Mouse (Mus musculus) G1E-ER4 (cell line): ENCODE data around the gene Stk24. TPM values are rescaled to one million over a fixed set of nuclear protein-coding genes. Genes with fewer than 3 reads are reported as not detected.

Experiments
- GATA1 ChIP-seq: IDR thresholded peaks from one replicate; pipeline ENCODE4 v1.8.0; 2012; ENCODE audit warnings: low read length, inconsistent platforms
- polyA plus RNA-seq: library from polyadenylated mRNA; stranded (reverse); fragments of >175 nt; gene quantifications from 2 replicates; pipeline ENCODE4 v1.2.3, GENCODE M21; 2012

Gene Stk24
- polyA plus RNA-seq, 1 experiment = 105 TPM

DNA sequence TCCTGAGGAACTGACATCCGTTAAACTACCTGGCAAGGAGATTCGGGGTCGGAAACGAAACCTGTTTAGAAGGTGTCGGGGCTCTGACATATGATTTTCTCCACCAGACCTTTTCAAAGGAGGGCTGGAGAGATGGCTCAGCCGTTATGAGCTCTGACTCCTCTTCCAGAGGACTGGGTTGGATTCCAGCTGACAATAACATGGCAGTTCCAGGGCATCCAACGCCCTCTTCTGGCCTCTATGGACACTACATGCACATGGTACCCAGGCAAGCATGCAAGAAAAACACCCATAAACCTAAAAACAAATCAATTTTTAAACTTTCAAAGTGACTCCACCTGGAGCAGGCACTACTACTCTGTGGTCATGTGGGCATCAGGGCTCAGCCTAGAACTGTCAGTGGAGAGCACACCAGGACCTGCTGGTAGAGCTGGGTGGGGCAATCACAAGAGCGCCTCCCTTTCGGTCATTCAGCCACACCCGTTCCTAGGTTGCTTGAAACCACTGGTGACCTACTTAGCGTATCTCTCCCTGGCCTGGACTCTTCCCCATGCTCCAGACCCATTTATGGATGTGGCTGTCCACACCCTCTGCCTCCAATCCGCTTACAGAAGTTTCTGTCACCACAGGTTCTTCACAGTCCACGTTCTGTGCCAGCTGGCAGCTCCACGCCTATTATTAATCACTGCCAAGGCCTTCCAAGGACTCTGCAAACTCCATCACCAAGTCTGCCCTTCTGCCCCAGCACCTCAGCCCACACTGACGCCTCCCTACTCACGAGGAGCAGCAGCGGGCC is 18.3 kb downstream of the Stk24 start:
- no peak for TF ChIP-seq GATA1

DNA sequence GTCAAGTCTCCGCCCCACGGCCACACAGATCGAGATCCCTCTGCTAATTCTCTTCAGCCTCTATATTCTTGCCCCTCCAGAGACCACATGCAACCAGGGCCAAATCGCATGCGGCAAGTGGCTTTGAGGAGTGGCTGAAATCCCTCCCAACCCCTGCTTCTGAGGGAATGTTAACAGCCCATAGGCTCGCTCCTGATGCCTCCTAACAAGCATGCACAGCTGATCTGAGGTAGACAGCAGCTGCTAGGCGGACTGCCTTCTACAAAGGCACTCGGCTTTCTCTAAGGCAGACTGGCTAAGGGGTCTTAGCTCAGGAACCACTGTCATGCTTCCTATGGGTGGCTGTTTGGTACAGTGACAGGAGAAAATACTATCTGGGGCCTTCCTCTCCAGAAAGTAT is 20.0 kb downstream of the Stk24 start:
- TF ChIP-seq GATA1 = no peak

DNA sequence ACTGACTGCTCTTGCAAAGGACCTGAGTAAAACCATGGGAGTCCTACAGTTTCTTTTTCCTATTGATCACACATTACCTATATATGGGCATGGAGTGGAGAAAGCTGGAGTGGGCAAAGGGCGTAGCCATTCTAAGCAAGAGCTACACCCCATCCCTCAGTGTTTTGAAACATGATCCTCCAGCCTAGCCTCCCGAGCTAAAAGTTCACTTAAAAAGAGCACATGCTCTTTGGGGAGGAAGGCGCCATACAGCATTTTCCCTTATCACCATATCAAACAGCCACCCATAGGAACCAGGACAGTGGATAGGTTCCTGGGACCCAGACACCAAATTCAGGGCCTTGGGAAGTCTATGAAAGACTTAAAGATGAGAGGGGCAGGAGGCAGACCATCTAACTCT is 20.8 kb downstream of the Stk24 start:
- TF ChIP-seq GATA1 = no peak

DNA sequence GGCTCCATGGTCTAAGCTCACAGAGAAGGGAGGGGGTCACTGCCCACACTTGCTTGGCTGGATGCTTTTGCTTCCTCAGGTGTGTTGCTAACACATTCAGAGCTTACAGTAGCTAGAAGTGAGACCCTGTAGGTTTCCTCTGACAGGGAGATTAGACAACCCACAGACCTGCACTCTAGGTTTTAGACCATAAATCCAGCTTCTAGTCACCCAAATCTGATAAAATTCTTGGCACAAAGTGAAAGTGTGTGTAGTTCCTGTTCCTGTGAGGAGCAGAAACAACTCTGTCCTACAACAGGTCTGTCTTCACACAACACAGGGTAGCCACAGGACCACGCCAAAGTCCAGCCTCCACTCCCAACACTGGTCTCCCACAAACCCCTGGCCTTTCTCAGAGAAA is 21.5 kb downstream of the Stk24 start:
- TF ChIP-seq GATA1 = peak; percentile 64

DNA sequence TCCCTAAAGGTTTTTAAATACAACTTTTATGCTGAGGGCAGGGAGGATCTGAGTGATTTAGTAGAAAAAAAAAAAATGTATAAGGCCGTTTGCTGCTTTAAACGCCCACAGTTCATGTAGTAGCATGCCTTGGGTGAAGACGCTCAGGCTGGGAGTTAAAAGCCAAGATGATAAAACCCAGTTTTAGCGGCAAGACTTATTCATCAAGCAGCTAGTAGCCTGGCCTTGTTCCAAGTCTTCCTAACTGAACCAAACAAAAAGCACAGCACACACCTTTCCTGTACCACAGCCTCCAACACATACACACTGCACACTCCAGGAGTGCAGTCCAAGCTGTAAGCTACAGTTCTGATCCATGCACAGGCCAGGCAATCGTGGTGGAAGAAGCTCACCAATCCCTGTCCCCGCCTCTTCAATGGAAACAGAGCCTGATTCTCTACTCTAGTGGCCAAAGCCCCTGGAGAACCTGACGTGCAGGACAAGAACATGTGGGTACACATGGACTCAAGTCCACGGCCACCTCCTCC is 23.4 kb downstream of the Stk24 start:
- TF ChIP-seq GATA1 = no peak

DNA sequence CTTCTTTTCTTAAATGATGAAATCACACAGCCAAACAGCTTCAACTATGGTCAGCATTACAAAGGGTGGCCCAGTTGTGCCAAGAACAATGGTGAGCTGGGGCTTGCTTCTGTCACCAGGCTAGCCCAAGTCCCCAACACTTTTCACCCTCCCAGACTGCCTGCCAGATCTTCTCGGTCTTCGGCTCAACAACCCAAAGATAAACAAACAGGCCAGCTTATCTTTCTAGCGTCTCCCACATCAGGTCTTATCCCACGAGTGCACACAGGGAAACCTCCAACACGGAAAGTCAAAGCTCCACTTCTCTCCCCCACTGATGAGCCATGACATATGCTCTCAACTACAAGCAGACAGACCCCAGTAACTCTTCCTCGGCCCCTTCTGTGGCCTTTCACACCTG is 24.1 kb downstream of the Stk24 start:
- TF ChIP-seq GATA1 = peak; percentile 91

DNA sequence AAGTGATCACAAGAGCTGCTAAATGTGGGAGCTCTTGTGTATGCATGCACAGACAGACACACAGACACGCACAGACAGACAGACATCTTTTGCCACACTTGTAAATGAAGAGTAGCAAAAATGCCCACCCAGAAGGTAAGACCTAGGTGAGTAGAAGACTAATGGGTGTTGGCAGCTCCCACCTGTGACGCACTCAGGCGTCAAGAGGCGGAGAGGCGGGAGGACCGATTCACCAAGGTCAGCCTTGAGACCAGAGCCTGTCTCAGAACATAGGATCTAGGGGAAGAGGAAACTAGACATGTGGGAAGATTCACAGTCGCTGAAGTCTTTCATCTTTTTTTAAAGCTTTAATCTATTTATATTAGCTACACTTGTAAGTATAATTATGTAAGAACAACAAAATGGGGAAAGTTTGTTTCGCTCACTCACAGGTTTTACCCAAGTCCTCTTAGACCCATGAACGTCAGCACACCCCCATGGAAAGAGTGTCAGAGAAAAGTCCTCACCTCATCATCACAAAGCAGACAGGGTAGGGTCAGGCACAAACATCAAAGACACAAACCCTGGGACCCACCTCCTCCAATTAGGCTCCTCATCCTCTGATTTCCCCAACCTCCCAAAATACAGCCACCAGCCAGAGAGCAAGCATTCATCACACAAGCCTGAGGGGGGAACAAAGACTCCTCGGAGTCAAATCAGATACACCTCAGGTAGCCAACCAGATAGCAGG is 26.0 kb downstream of the Stk24 start:
- no peak for TF ChIP-seq GATA1

DNA sequence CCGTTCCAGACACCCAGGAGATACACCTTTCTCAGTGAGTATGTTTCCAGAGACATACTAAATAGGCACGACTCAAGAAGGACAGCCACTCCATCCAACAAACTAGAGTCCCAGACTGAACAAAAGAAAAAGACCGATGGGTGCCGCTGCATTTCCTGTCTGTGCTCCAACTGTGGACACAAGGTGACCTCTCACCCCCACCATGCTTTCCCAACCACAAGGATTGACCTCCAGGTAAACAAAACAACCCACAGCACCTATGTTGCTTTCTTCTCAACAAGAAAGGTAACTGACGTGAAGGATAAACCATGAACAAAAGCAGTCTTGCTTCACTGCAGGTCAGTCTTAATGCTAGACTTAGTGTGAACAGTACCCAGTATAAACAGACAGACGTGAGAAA is 27.1 kb downstream of the Stk24 start:
- TF ChIP-seq GATA1 = no peak

DNA sequence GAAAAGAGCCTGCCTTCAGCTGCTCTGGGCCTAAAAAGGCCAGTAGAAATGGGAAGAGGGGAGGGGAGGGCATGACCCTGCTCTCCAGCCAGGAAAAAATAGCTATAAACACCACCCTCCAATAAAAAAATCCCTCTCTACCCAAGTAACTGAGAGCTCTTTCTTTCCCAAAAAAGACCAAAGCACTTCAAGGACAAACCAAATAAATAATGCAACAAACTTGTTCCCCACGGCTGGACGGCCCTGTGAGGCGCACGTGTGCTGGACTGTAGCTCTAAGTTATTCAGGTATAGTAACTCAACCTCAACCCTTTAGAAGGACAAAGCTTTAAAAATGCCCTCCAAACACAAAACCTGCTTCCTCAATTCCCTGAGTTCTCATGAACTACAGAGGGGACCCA is 28.1 kb downstream of the Stk24 start:
- no peak for TF ChIP-seq GATA1

DNA sequence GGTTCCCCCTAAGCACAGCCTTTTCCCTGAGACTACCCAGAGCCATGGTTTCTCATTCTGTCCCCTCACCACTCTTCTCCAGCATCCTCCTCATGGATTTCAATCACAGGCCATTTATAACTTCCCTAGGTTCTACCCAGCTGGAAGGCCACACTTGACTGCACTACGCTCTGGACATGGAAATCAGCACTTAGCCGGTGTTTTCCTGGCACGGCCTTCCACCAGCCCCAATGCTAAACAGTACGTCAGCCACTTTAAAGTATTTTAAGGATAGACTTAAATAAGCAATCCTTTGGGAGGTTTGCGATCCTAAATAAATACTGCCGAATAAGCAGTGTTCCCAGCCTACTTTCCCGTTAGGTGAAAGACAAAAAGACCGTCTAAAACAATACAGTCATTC is 29.8 kb downstream of the Stk24 start:
- TF ChIP-seq GATA1 = no peak

DNA sequence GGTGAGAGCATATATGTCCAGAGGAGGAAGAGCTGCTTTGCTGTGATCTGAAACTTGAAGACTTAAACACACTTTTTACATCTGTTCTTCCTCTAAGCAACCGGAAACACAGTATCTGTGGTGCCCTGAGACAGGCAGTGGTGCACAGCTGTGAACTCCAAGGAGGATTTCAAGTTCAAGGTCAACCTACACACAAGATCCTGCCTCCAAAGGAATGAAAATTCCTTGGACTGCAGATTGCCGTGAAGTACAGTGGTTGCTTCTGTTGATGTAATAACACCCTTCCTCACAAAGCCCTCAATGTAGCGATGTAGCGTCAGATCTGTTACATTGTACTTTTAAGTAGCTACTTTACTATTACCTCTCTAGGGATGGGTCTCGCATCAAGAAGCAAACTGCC is 30.5 kb downstream of the Stk24 start:
- TF ChIP-seq GATA1 = no peak

DNA sequence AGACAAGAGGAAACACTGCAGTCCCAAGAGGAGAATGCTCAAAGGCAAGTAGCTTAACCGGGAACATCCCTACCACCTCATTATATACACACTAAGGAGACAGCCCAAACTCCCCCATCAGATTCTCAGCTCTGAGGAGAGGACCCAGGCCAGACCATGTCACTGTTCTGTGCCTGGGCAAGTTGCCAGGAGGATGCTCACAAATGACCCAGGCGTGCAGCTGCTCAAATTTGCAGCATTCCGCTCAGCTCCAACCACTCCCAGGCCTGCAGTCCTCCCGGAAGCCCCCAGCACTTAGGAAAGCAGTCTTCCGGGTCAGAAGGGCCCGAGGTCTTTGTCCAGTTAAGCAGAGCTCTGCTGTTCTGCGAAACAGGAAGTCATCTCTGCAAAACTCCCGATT is 31.6 kb downstream of the Stk24 start:
- TF ChIP-seq GATA1 = no peak

DNA sequence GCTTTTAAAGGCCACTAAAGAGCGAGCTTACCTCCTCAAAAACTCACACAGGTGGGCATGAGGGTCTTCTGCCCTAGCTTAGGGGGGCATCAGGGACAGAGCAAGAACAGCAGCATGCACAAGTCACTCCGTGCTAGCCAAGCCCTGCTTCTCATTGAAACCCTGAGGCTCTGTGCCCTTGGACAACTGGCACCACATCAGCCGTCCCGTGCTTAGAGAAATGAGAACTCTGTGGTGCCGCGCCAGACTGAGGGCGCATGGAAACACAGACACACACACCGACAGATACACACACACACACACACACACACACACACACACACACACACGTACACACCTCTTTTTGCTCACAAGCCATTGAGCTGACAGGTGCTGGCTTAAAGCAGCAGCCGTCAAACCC is 32.7 kb downstream of the Stk24 start:
- TF ChIP-seq GATA1 = no peak

DNA sequence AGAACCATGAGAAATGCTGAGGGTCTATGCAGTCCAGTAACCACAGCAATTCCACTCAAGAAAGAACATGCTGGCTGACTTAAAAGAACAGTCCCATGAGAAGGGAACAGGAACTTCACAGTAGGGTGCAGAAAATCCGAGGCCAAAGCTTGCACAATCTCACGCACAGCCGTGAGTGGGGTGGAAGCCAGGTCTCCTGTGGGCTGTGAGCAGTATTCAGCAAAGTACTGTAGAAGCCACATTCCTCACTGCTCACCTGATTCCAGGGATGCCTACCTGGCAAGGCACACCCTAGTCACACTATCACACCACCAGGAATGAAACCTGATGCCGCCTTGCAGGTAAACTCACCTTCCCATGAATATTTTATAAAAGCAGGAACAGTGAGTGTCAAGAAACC is 33.2 kb downstream of the Stk24 start:
- no peak for TF ChIP-seq GATA1

DNA sequence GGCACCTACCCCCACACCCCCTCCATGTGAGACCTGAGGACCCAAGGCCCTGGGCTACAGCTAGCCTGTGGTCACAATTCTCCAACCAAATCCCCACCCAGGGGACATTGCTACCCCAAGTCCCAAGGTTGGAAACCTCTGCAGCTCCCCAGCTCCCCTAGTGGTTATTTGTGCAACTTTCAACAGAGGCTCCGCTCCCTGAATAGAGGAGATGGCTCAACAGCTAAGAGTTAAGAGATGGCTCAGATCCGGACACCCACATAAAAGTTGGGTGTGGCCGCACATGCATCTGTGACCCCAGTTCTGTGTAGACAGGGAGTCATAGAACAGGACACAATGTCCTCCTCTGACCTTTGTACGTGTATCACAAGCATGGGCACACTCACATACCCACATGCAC is 33.8 kb downstream of the Stk24 start:
- TF ChIP-seq GATA1 = no peak

DNA sequence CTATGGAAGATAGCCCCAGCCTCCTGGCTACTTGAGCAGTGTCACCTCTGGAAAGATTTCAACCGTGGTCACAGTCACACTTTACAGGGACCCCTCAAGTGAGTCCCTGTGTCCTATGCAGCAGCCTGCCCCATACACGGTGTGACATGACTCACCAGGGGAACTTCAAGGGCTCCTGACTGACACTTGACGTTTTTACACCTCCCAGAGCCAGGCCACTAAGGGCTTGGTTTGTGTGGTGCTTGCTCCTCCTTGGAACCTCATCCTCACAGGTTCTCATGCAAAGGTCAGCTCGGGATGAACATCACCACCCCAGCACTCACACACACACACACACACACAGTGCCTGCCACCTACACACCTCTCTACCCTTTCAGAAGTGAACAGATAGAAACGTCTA is 34.9 kb downstream of the Stk24 start:
- TF ChIP-seq GATA1 = no peak

DNA sequence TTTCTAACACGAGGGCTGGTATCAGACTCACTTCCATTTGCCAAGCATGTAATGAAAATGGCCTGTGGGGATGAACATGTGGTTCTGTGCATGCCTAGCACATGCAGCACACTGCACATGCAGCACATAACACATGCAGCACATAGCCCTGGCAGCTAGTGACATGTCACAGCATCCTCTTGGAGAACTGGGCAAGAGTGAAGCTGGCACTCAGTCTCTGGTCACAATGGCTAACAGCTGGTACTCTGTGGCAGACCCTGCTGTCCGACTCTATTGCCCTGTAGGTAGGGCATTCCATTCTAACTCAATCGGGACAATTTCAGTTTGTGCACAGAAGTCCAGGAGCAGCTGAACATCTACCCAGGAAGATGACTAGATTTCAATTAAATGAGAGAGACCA is 36.9 kb downstream of the Stk24 start:
- TF ChIP-seq GATA1 = no peak
